Comparison of ENCODE assay signal across 24 mouse cellular contexts in genomic region chr2:156021765-156022164, GRCm38 (mm10). TPM values are rescaled to one million over a fixed set of nuclear protein-coding genes. Genes with fewer than 3 reads are reported as not detected.
A peak's percentile ranks its signal among the peaks of the same experiment; 100 is the strongest.
DNase-seq lines count a peak whose midpoint lies in the region; ATAC-seq and TF ChIP-seq lines count a peak whose summit lies in the region.
"Had no signal": no experiment of that assay in that cellular context is flagged by ENCODE, and none has a peak within 500 bp of the region (broad histone marks: within the 10 kb centered on the region; RNA-seq: fewer than 3 reads in every experiment).

No protein-coding gene starts in this region.

- peak overlapping the region; percentile 19 for H3K27ac ChIP-seq in liver, embryonic 14.5 days
- H3K27ac ChIP-seq: embryonic facial prominence, embryonic 13.5 days; forebrain, embryonic 12.5 days; heart, adult 2 months; hindbrain, embryonic 12.5 days had no signal

- no peak for TF ChIP-seq CTCF in liver, embryonic 14.5 days (IDR thresholded peaks at IDR 0.05; ENCODE audit: low read depth)

- H3K4me2 ChIP-seq in liver, embryonic 14.5 days (ENCODE audit: low read depth) = no peak overlapping the region
- H3K4me2 ChIP-seq: embryonic facial prominence, embryonic 13.5 days; forebrain, embryonic 12.5 days; hindbrain, embryonic 12.5 days had no signal

- no peak overlapping the region for H3K9ac ChIP-seq in liver, embryonic 14.5 days (replicated peaks)
- H3K9ac ChIP-seq: embryonic facial prominence, embryonic 13.5 days; forebrain, embryonic 12.5 days; hindbrain, embryonic 12.5 days had no signal

- WGBS in liver, embryonic 14.5 days (ENCODE audit: insufficient replicate concordance) = 61% methylated on average over 2 of the region's 2 CpGs

- DNase-seq in 416B (ENCODE audit: low read depth) = peak; percentile 10
- peak; percentile 33 for DNase-seq in c-Kit-positive CD71-positive TER-119-negative erythroid progenitor cells, embryonic 14.5 days (ENCODE audit: low read depth)
- peak in 1 of 3 experiments; percentile 35 for DNase-seq in liver, embryonic 14.5 days (ENCODE audit: low read depth in 3 of 3, low spot score in 3 of 3)
- DNase-seq in lung, postnatal 25 days (ENCODE audit: low spot score) = no peak
- no peak for DNase-seq in spleen, postnatal 4 days (ENCODE audit: low spot score in 2 of 2)
- no peak for DNase-seq in left cerebral cortex, adult 18-20 months (ENCODE audit: low spot score in 2 of 2)
- DNase-seq: adrenal gland, adult 8-10 months; adrenal gland, postnatal 36 days; cerebellum, adult 11-12 months; cerebellum, adult 9-10 months; cerebellum, postnatal 25 days; gastrocnemius, postnatal 14 days; heart, adult 2 months; heart, postnatal 10 days; heart, postnatal 4 days had no signal

- no peak overlapping the region for H3K4me3 ChIP-seq in liver, embryonic 14.5 days (ENCODE audit: insufficient read depth in 1 of 2, low read depth in 2 of 2, low read length in 2 of 2)
- H3K4me3 ChIP-seq: embryonic facial prominence, embryonic 13.5 days; forebrain, embryonic 12.5 days; heart, adult 2 months; hindbrain, embryonic 12.5 days had no signal

- H3K27me3 ChIP-seq in liver, embryonic 14.5 days (ENCODE audit: control insufficient read depth, insufficient read depth, low read length) = no peaks in the 10 kb centered on the region
- H3K27me3 ChIP-seq: CH12.LX; embryonic facial prominence, embryonic 13.5 days; forebrain, embryonic 12.5 days; hindbrain, embryonic 12.5 days had no signal

- H3K36me3 ChIP-seq in liver, embryonic 14.5 days (replicated peaks; ENCODE audit: control insufficient read depth, insufficient read depth, low read depth) = peaks cover 2% of the 10 kb centered on the region; the same call in 1 of the 2 replicates

- peaks cover 23 to 33% of the 10 kb centered on the region in 2 experiments for H3K4me1 ChIP-seq in liver, embryonic 14.5 days (replicated peaks; ENCODE audit: control insufficient read depth in 2 of 2, insufficient read depth in 2 of 2, low read length in 1 of 2)
- H3K4me1 ChIP-seq: embryonic facial prominence, embryonic 13.5 days; forebrain, embryonic 12.5 days; hindbrain, embryonic 12.5 days had no signal

- H3K9me3 ChIP-seq in liver, embryonic 14.5 days (ENCODE audit: control insufficient read depth, low read length) = no peaks in the 10 kb centered on the region
- H3K9me3 ChIP-seq: embryonic facial prominence, embryonic 13.5 days; forebrain, embryonic 12.5 days; hindbrain, embryonic 12.5 days had no signal

- no peak for TF ChIP-seq EP300 in liver, embryonic 14.5 days (IDR thresholded peaks at IDR 0.05; ENCODE audit: low read depth)

- ATAC-seq in liver, embryonic 14.5 days (ENCODE audit: insufficient read depth) = peak; percentile 65
- peak; percentile 43 for ATAC-seq in megakaryocyte progenitor cell, adult 5-6 weeks (replicated peaks; ENCODE audit: poor library complexity)
- ATAC-seq: forebrain, embryonic 16.5 days; hindbrain, embryonic 16.5 days had no signal

RNA-seq across cellular contexts. Expression of gene Ergic3, which starts 13.9 kb away (rescaled TPM):
- 72.8 and 90.2 TPM in 2 replicates for polyA plus RNA-seq in liver, embryonic 14.5 days (2012; rRNA removed)
- polyA plus RNA-seq in liver, embryonic 14.5 days (2014; fragmentation: Nextera tagmentation; extraction: Ambion mirVana) = 95.7 and 98.0 TPM in 2 replicates
- 206 and 246 TPM in 2 replicates for total RNA-seq in megakaryocyte progenitor cell, adult 5-6 weeks (2015)
- 65.3 and 76.8 TPM in 2 replicates for total RNA-seq in megakaryocyte progenitor cell, adult 5-6 weeks (2017)
- total RNA-seq in left cerebral cortex, adult 18-20 months (2021) = 100 to 1,000 TPM; 216 to 235 TPM

RNA-seq across cellular contexts. Expression of gene 6430550D23Rik, which starts 14.0 kb away (rescaled TPM):
- 1.6 and 2.1 TPM in 2 replicates for polyA plus RNA-seq in liver, embryonic 14.5 days (2012; rRNA removed)
- 0.41 and 1.9 TPM in 2 replicates for polyA plus RNA-seq in liver, embryonic 14.5 days (2014; fragmentation: Nextera tagmentation; extraction: Ambion mirVana)
- total RNA-seq in megakaryocyte progenitor cell, adult 5-6 weeks (2015) = 0.10 and 0.74 TPM in 2 replicates
- 0.20 and 0.92 TPM in 2 replicates for total RNA-seq in megakaryocyte progenitor cell, adult 5-6 weeks (2017)
- total RNA-seq in left cerebral cortex, adult 18-20 months (2021) = 1 to 10 TPM in 1 of 2 experiments, under 1 TPM in 1; 0.74 to 1.4 TPM

RNA-seq across cellular contexts. Expression of gene Fer1l4, which starts 31.0 kb away (rescaled TPM):
- polyA plus RNA-seq in liver, embryonic 14.5 days (2012; rRNA removed) = 0.02 TPM in 1 of 2 replicates, not detected in the other
- not detected in 2 replicates for polyA plus RNA-seq in liver, embryonic 14.5 days (2014; fragmentation: Nextera tagmentation; extraction: Ambion mirVana)
- not detected in 2 replicates for total RNA-seq in megakaryocyte progenitor cell, adult 5-6 weeks (2015)
- not detected in 2 replicates for total RNA-seq in megakaryocyte progenitor cell, adult 5-6 weeks (2017)
- not detected for total RNA-seq in left cerebral cortex, adult 18-20 months (2021)
- total RNA-seq: adrenal gland, adult 8-10 months; adrenal gland, postnatal 36 days; CH12.LX; gastrocnemius, adult 18-20 months; gastrocnemius, postnatal 14 days; heart, adult 2 months; heart, postnatal 10 days; heart, postnatal 4 days had no signal
- polyA plus RNA-seq: forebrain, embryonic 12.5 days; forebrain, embryonic 16.5 days; heart, embryonic 14.5 days; hindbrain, embryonic 16.5 days had no signal

RNA-seq across cellular contexts. Expression of gene Spag4, which starts 43.2 kb away (rescaled TPM):
- polyA plus RNA-seq in liver, embryonic 14.5 days (2012; rRNA removed) = 0.69 and 1.1 TPM in 2 replicates
- polyA plus RNA-seq in liver, embryonic 14.5 days (2014; fragmentation: Nextera tagmentation; extraction: Ambion mirVana) = 0.49 and 1.2 TPM in 2 replicates
- total RNA-seq in megakaryocyte progenitor cell, adult 5-6 weeks (2015) = 1.3 and 1.7 TPM in 2 replicates
- 2.6 and 3.3 TPM in 2 replicates for total RNA-seq in megakaryocyte progenitor cell, adult 5-6 weeks (2017)
- total RNA-seq in left cerebral cortex, adult 18-20 months (2021) = 1 to 10 TPM; 4.2 to 4.4 TPM

Comparison
In these comparisons a context has a peak if more than half of its experiments do, and no peak if none do; other contexts are left out.
1. DNase-seq: peak in 416B (single experiment) and c-Kit-positive CD71-positive TER-119-negative erythroid progenitor cells, embryonic 14.5 days (single experiment); none in lung, postnatal 25 days (single experiment), spleen, postnatal 4 days (0 of 2) and left cerebral cortex, adult 18-20 months (0 of 2).